Mouse (Mus musculus): ENCODE results near the gene Cacng7.

The Cacng7 gene

GRCm38 (mm10) chr7:3347366-3348287 lies 14.9 kb downstream of the Cacng7 start:
- no peak for DNase-seq

- no peak for DNase-seq
These were observed 15.6 kb downstream of the Cacng7 start for GRCm38 (mm10) chr7:3348326-3348725.

- no peak for DNase-seq
These were observed 17.0 kb downstream of the Cacng7 start for GRCm38 (mm10) chr7:3349775-3350174.

GRCm38 (mm10) chr7:3351536-3351935 lies 18.8 kb downstream of the Cacng7 start:
- no peak for DNase-seq

GRCm38 (mm10) chr7:3354850-3355249 lies 22.1 kb downstream of the Cacng7 start:
- no peak for DNase-seq

- no peak for DNase-seq
These were observed 27.9 kb downstream of the Cacng7 start for GRCm38 (mm10) chr7:3360678-3361077.

GRCm38 (mm10) chr7:3365547-3366279 lies 33.0 kb downstream of the Cacng7 start:
- peak; percentile 40 to 43 for DNase-seq

- peak in 1 of 2 experiments; percentile 3 for DNase-seq
These were observed 34.2 kb downstream of the Cacng7 start for GRCm38 (mm10) chr7:3366705-3367516.

GRCm38 (mm10) chr7:3367569-3367968 lies 34.8 kb downstream of the Cacng7 start:
- no peak for DNase-seq

GRCm38 (mm10) chr7:3368311-3368710 lies 35.6 kb downstream of the Cacng7 start:
- DNase-seq, result no peak

- no peak for DNase-seq
These were observed 36.4 kb downstream of the Cacng7 start for GRCm38 (mm10) chr7:3369189-3369588.

- DNase-seq, result no peak
These were observed 37.7 kb downstream of the Cacng7 start for GRCm38 (mm10) chr7:3370407-3370806.

GRCm38 (mm10) chr7:3372376-3372775 lies 39.6 kb downstream of the Cacng7 start:
- no peak for DNase-seq

GRCm38 (mm10) chr7:3373754-3374153 lies 41.0 kb downstream of the Cacng7 start:
- no peak for DNase-seq

GRCm38 (mm10) chr7:3376831-3377230 lies 44.1 kb downstream of the Cacng7 start:
- peak; percentile 73 to 78 for DNase-seq

GRCm38 (mm10) chr7:3382123-3382522 lies 49.4 kb downstream of the Cacng7 start:
- no peak for DNase-seq

- DNase-seq, result no peak
These were observed 52.1 kb downstream of the Cacng7 start for GRCm38 (mm10) chr7:3384807-3385319.

GRCm38 (mm10) chr7:3386036-3386730 lies 53.4 kb downstream of the Cacng7 start:
- no peak for DNase-seq

- no peak for DNase-seq
These were observed 55.0 kb downstream of the Cacng7 start for GRCm38 (mm10) chr7:3387761-3388160.

- DNase-seq, result no peak
These were observed 56.1 kb downstream of the Cacng7 start for GRCm38 (mm10) chr7:3388885-3389284.

GRCm38 (mm10) chr7:3389444-3390412 lies 57.0 kb downstream of the Cacng7 start:
- no peak for DNase-seq
